Mouse (Mus musculus): Measurements from ENCODE around the gene Itgb1. TPM values are rescaled to one million over a fixed set of nuclear protein-coding genes. Genes with fewer than 3 reads are reported as not detected.

Itgb1 gene
- polyA plus RNA-seq, 1 experiment from 2014 or later = 90.9 TPM

DNA sequence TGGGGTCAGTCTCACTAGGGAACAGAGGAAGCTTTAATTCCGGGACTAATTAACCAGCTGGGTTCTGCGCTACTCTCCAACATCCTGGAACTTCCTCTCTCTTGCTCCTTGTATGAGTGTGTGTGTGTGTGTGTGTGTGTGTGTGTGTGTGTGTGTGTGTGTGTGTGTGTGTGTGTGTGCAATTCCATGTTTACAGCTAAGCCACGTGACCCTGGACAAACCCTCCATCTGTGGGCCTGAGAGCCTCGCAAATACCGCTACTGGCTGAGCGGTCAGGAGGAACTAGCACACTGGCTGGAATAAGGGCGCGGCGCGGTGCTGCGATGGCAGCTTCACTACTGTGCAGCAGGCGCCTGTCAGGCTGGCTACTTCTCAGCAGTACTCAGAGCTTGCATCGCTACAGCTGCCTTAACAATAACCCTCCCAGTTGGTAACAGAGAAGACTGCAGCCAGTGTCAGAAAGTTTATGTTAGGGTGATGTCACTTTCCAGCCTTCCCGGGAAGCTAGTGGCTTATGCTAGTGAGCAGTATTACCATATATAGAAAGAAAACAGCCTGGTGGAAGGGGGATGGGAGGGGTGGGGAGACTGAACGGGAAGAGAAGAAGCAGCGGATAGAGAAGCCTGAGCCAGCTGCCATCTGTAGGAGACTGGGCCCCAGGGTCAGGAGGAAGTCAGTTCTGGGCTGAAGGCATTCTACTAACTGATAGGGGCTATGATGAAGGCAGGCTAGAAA, 30.9 kb upstream of the Itgb1 start:
- 2% methylated on average over 16 of the region's 16 CpGs for WGBS
- H3K27ac ChIP-seq (replicated peaks; ENCODE audit: low read depth, low read length) = peak overlapping the region; percentile 65
- 0 out of 2 replicates have a peak, but pooled peaks cover 2% of the 10 kb centered on the region for H3K9me3 ChIP-seq (ENCODE audit: control insufficient read depth, low read length)
- H3K9ac ChIP-seq (replicated peaks; ENCODE audit: low read length) = peak overlapping the region; percentile 21; the same call in 1 of the 2 replicates
- no peaks in the 10 kb centered on the region for H3K36me3 ChIP-seq (ENCODE audit: control insufficient read depth, insufficient read depth, low read length)
- DNase-seq (peak; percentile 75), ATAC-seq (ENCODE audit: low FRiP score, low TSS enrichment) (peak; percentile 75)
- peak overlapping the region; percentile 24 for H3K4me3 ChIP-seq (replicated peaks; ENCODE audit: low read depth, low read length)
- peak overlapping the region; percentile 54 for H3K4me2 ChIP-seq (ENCODE audit: low read length)
- peaks cover 10% of the 10 kb centered on the region for H3K4me1 ChIP-seq (ENCODE audit: control insufficient read depth, insufficient read depth, low read length)
- no peaks in the 10 kb centered on the region for H3K27me3 ChIP-seq (ENCODE audit: control insufficient read depth, insufficient read depth, low read length)

GRCm38 (mm10) chr8:128662144-128662543, 23.3 kb upstream of the Itgb1 start:
- DNase-seq (no peak), ATAC-seq (ENCODE audit: low FRiP score, low TSS enrichment) (no peak)
- Histone ChIP-seq H3K4me3 (replicated peaks; ENCODE audit: low read depth, low read length) (no peak overlapping the region), H3K4me2 (ENCODE audit: low read length) (no peak overlapping the region), H3K27me3 (ENCODE audit: control insufficient read depth, insufficient read depth, low read length) (no peaks in the 10 kb centered on the region), H3K4me1 (ENCODE audit: control insufficient read depth, insufficient read depth, low read length) (no peaks in the 10 kb centered on the region), H3K9me3 (ENCODE audit: control insufficient read depth, low read length) (0 out of 2 replicates have a peak, but pooled peaks cover 2% of the 10 kb centered on the region), H3K36me3 (ENCODE audit: control insufficient read depth, insufficient read depth, low read length) (no peaks in the 10 kb centered on the region), H3K9ac (replicated peaks; ENCODE audit: low read length) (no peak overlapping the region), H3K27ac (replicated peaks; ENCODE audit: low read depth, low read length) (no peak overlapping the region)
- WGBS = 82% methylated on average over 3 of the region's 3 CpGs

- Histone ChIP-seq H3K27ac (replicated peaks; ENCODE audit: low read depth, low read length) (no peak overlapping the region), H3K9ac (replicated peaks; ENCODE audit: low read length) (no peak overlapping the region), H3K27me3 (ENCODE audit: control insufficient read depth, insufficient read depth, low read length) (no peaks in the 10 kb centered on the region), H3K9me3 (ENCODE audit: control insufficient read depth, low read length) (0 out of 2 replicates have a peak, but pooled peaks cover 2% of the 10 kb centered on the region), H3K4me1 (ENCODE audit: control insufficient read depth, insufficient read depth, low read length) (no peaks in the 10 kb centered on the region), H3K4me3 (replicated peaks; ENCODE audit: low read depth, low read length) (no peak overlapping the region), H3K4me2 (ENCODE audit: low read length) (no peak overlapping the region), H3K36me3 (ENCODE audit: control insufficient read depth, insufficient read depth, low read length) (no peaks in the 10 kb centered on the region)
- 90% methylated on average over 2 of the region's 2 CpGs for WGBS
- ATAC-seq (ENCODE audit: low FRiP score, low TSS enrichment) (no peak), DNase-seq (no peak)
Measured at GRCm38 (mm10) chr8:128662696-128663095, 22.8 kb upstream of the Itgb1 start.

- DNase-seq = no peak
- Histone ChIP-seq H3K9me3 (ENCODE audit: control insufficient read depth, low read length) (0 out of 2 replicates have a peak, but pooled peaks cover 2% of the 10 kb centered on the region), H3K27ac (replicated peaks; ENCODE audit: low read depth, low read length) (no peak overlapping the region), H3K4me3 (replicated peaks; ENCODE audit: low read depth, low read length) (no peak overlapping the region), H3K9ac (replicated peaks; ENCODE audit: low read length) (no peak overlapping the region), H3K4me1 (ENCODE audit: control insufficient read depth, insufficient read depth, low read length) (no peaks in the 10 kb centered on the region), H3K27me3 (ENCODE audit: control insufficient read depth, insufficient read depth, low read length) (no peaks in the 10 kb centered on the region), H3K36me3 (ENCODE audit: control insufficient read depth, insufficient read depth, low read length) (no peaks in the 10 kb centered on the region), H3K4me2 (ENCODE audit: low read length) (no peak overlapping the region)
- WGBS = 74% methylated on average over 2 of the region's 2 CpGs
- no peak for ATAC-seq (ENCODE audit: low FRiP score, low TSS enrichment)
Measured at GRCm38 (mm10) chr8:128663106-128663505, 22.3 kb upstream of the Itgb1 start.

- Histone ChIP-seq H3K27me3 (ENCODE audit: control insufficient read depth, insufficient read depth, low read length) (no peaks in the 10 kb centered on the region), H3K27ac (replicated peaks; ENCODE audit: low read depth, low read length) (no peak overlapping the region), H3K9me3 (ENCODE audit: control insufficient read depth, low read length) (no peaks in the 10 kb centered on the region), H3K4me3 (replicated peaks; ENCODE audit: low read depth, low read length) (no peak overlapping the region), H3K4me2 (ENCODE audit: low read length) (no peak overlapping the region), H3K4me1 (ENCODE audit: control insufficient read depth, insufficient read depth, low read length) (no peaks in the 10 kb centered on the region), H3K36me3 (ENCODE audit: control insufficient read depth, insufficient read depth, low read length) (no peaks in the 10 kb centered on the region), H3K9ac (replicated peaks; ENCODE audit: low read length) (no peak overlapping the region)
- DNase-seq (no peak), ATAC-seq (ENCODE audit: low FRiP score, low TSS enrichment) (no peak)
- 82% methylated on average over 4 of the region's 4 CpGs for WGBS
Measured at GRCm38 (mm10) chr8:128666576-128667263, 18.7 kb upstream of the Itgb1 start.

DNA sequence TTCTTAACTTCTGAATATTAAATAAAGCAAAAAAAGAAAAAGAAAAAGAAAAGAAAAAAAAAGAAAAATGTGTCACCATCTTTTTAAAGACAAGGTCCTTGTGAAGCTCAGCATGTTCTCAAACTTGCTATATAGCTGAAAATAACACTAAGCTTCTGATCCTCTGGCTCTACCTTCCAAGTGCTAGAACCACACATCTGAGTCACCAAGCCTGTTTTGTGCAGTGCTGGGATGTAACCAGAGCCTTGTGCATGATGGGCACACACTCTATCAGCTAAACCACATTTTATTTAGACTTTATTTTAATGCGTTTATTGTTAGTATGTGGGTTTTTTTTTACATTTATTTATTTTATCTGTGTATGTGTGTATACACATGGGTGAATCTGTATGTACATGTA, 13.6 kb upstream of the Itgb1 start:
- Histone ChIP-seq H3K9me3 (ENCODE audit: control insufficient read depth, low read length) (no peaks in the 10 kb centered on the region), H3K4me3 (replicated peaks; ENCODE audit: low read depth, low read length) (no peak overlapping the region), H3K4me2 (ENCODE audit: low read length) (no peak overlapping the region), H3K9ac (replicated peaks; ENCODE audit: low read length) (no peak overlapping the region), H3K27me3 (ENCODE audit: control insufficient read depth, insufficient read depth, low read length) (no peaks in the 10 kb centered on the region), H3K4me1 (ENCODE audit: control insufficient read depth, insufficient read depth, low read length) (no peaks in the 10 kb centered on the region), H3K36me3 (ENCODE audit: control insufficient read depth, insufficient read depth, low read length) (no peaks in the 10 kb centered on the region), H3K27ac (replicated peaks; ENCODE audit: low read depth, low read length) (no peak overlapping the region)
- ATAC-seq (ENCODE audit: low FRiP score, low TSS enrichment) (no peak), DNase-seq (no peak)
- WGBS = 98% methylated on average over 1 of the region's 1 CpGs

DNA sequence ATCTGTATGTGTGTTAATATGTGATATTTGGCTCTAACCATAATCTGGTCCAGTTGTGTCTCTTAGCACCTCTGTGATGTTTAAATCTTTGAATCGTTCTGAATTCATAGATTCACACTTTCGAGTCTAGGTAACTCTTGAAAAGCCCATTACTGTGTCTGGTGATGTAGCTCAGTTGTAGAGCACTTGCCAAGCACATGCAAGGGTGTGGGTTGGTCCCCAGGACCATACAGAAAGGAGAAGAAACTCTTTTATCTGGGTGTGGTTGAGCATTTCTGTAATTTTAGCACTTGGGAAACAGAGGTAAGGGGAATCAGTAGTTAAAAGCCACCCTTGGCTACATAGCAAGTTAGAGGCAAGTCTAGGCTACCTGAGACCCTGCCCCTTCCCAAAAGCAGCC, 13.0 kb upstream of the Itgb1 start:
- DNase-seq (no peak), ATAC-seq (ENCODE audit: low FRiP score, low TSS enrichment) (no peak)
- H3K36me3 ChIP-seq (ENCODE audit: control insufficient read depth, insufficient read depth, low read length) = no peaks in the 10 kb centered on the region

DNA sequence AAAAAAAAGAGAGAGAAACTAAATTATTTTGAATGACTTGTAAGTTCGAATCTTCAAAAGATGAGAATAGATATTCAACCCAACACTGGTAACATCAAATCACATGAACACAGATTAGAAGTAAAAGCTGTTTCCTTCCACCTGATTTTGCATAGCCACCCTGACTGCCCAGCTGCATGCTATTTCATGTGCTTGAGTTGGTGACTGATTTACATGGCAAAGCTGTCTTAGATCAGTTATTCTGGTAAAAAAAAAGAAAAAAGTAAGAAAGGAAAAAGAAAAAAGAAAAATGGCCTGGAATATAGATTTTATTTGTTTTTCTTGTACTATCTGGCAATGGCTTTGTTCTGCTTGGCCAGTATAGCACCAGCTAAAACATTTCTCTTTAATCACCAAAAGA, 12.5 kb upstream of the Itgb1 start:
- no peak overlapping the region for H3K4me3 ChIP-seq (replicated peaks; ENCODE audit: low read depth, low read length)
- no peaks in the 10 kb centered on the region for H3K27me3 ChIP-seq (ENCODE audit: control insufficient read depth, insufficient read depth, low read length)
- ATAC-seq (ENCODE audit: low FRiP score, low TSS enrichment) = no peak
- H3K36me3 ChIP-seq (ENCODE audit: control insufficient read depth, insufficient read depth, low read length) = no peaks in the 10 kb centered on the region
- H3K4me1 ChIP-seq (ENCODE audit: control insufficient read depth, insufficient read depth, low read length) = no peaks in the 10 kb centered on the region
- H3K27ac ChIP-seq (replicated peaks; ENCODE audit: low read depth, low read length) = no peak overlapping the region
- no peak overlapping the region for H3K4me2 ChIP-seq (ENCODE audit: low read length)
- H3K9ac ChIP-seq (replicated peaks; ENCODE audit: low read length) = no peak overlapping the region
- no peaks in the 10 kb centered on the region for H3K9me3 ChIP-seq (ENCODE audit: control insufficient read depth, low read length)
- DNase-seq = no peak
- WGBS = 72% methylated on average over 1 of the region's 1 CpGs

More for the DNA sequence above, 13.0 kb upstream of the Itgb1 start:
- H3K9me3 ChIP-seq (ENCODE audit: control insufficient read depth, low read length) = no peaks in the 10 kb centered on the region
- H3K4me1 ChIP-seq (ENCODE audit: control insufficient read depth, insufficient read depth, low read length) = no peaks in the 10 kb centered on the region
- WGBS = 88% methylated on average over 2 of the region's 2 CpGs
- H3K27me3 ChIP-seq (ENCODE audit: control insufficient read depth, insufficient read depth, low read length) = no peaks in the 10 kb centered on the region
- no peak overlapping the region for H3K27ac ChIP-seq (replicated peaks; ENCODE audit: low read depth, low read length)
- H3K4me3 ChIP-seq (replicated peaks; ENCODE audit: low read depth, low read length) = no peak overlapping the region
- no peak overlapping the region for H3K4me2 ChIP-seq (ENCODE audit: low read length)
- no peak overlapping the region for H3K9ac ChIP-seq (replicated peaks; ENCODE audit: low read length)

All from midbrain, embryonic 14.5 days (tissue).